Mouse (Mus musculus) olfactory bulb, adult 2 months (tissue): ENCODE measurements around the gene Akap5. TPM values are rescaled to one million over a fixed set of nuclear protein-coding genes. Genes with fewer than 3 reads are reported as not detected.

ENCODE experiments used
- H3K27ac ChIP-seq: fragments of 200-500 bp; 2 replicates; pipeline ENCODE4 v1.5.1; 2012; ENCODE audit warnings: low read depth, low read length; ENCODE audit not compliant: insufficient read depth
- H3K4me1 ChIP-seq: fragments of 200-500 bp; 2 replicates; pipeline ENCODE4 v1.6.1; 2012; ENCODE audit warnings: low read length; ENCODE audit not compliant: control insufficient read depth, insufficient read depth
- H3K4me3 ChIP-seq: fragments of 200-500 bp; 2 replicates; pipeline ENCODE4 v1.5.1; 2012; ENCODE audit warnings: mild to moderate bottlenecking, low read depth, low read length, moderate library complexity; ENCODE audit not compliant: insufficient read depth
- CTCF ChIP-seq: fragments of 200-500 bp; IDR thresholded peaks from 2 replicates; pipeline ENCODE4 v1.5.1; 2012; ENCODE audit warnings: low read depth, mild to moderate bottlenecking, low read length, moderate library complexity; ENCODE audit not compliant: insufficient read depth
- POLR2A ChIP-seq: fragments of 200-500 bp; IDR thresholded peaks from 2 replicates; pipeline ENCODE4 v1.6.1; 2012; ENCODE audit warnings: mild to moderate bottlenecking, low read depth, low read length, moderate library complexity; ENCODE audit not compliant: insufficient read depth
- WGBS: fragments of 180-500 bp; shearing (Covaris S2); methylation state at CpG from one replicate; pipeline ENCODE4 v1.1.7; 2018; 5-methylcytosine and 5-hydroxymethylcytosine counted together
- polyA plus RNA-seq: library from polyadenylated mRNA; stranded (reverse); fragments of >200 nt; gene quantifications from 2 replicates; pipeline ENCODE4 v1.2.4, GENCODE M21; 2012; ENCODE audit warnings: low replicate concordance; ENCODE audit not compliant: missing spikeins, insufficient read depth, insufficient read length

Gene Akap5
- polyA plus RNA-seq, 1 experiment: not detected

- 63% methylated on average over 9 of the region's 9 CpGs for WGBS
- Histone ChIP-seq H3K4me1 (no peaks in the 10 kb centered on the region), H3K27ac (no peak overlapping the region), H3K4me3 (no peak overlapping the region)
- TF ChIP-seq CTCF (no peak), POLR2A (no peak)
Measured at GRCm38 (mm10) chr12:76361405-76362302, 37.0 kb downstream of the Akap5 start.

GRCm38 (mm10) chr12:76362303-76362676 is 37.6 kb downstream of the Akap5 start:
- WGBS: 85% methylated on average over 9 of the region's 9 CpGs
- no peak overlapping the region for H3K27ac ChIP-seq
- H3K4me3 ChIP-seq: no peak overlapping the region
- no peaks in the 10 kb centered on the region for H3K4me1 ChIP-seq
- TF ChIP-seq POLR2A (no peak), CTCF (no peak)

- TF ChIP-seq CTCF (no peak), POLR2A (no peak)
- 72% methylated on average over 3 of the region's 3 CpGs for WGBS
- Histone ChIP-seq H3K4me3 (no peak overlapping the region), H3K27ac (no peak overlapping the region), H3K4me1 (peaks cover 4% of the 10 kb centered on the region)
Measured at GRCm38 (mm10) chr12:76366276-76366675, 41.6 kb downstream of the Akap5 start.

DNA sequence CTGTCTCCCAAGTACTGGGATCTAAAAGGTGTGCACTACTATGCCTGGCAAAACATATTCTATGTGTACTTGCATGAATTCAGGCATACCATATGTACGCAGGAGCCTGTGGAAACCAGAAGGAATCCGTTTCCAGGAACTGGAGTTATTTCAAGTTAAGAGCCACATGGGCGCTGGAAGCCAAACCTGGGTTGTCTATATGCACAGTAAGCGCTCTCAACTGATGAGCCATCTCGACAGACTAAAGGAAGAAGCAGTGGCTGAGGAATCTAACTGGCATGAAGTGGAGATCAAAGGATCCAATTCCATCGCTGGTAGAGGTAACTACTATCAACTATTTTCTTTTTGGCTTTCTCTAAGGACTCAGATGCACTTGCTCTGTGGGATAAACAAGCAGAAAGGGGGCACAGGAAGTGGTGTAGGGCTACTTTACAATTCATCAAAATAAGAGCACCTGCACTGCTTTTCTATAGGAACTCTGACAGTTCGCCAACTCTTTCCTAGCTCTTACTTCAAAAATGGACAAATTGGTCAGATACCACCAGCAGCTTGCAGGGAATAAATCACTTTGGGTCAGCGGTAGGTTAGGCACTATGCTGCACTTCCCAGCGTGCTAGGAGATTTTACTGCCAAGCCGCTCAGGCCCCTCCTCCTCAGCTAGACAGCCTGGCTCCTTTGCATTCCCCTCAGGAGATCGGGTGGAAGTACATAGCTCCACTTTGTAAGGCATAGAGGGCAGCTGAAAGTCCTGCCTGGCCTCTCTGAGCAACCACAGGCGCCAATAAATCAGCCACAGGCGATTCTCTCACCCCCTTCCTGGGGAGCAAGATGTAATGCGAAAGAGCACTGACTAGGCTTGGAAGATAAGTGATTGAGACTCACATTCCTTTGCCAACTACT is 42.7 kb downstream of the Akap5 start:
- peak overlapping the region; percentile 10; the same call in 1 of the 2 replicates for H3K4me3 ChIP-seq
- 36% methylated on average over 14 of the region's 14 CpGs for WGBS
- H3K27ac ChIP-seq: no peak overlapping the region
- TF ChIP-seq POLR2A (no peak), CTCF (no peak)
- H3K4me1 ChIP-seq: peaks cover 6% of the 10 kb centered on the region

DNA sequence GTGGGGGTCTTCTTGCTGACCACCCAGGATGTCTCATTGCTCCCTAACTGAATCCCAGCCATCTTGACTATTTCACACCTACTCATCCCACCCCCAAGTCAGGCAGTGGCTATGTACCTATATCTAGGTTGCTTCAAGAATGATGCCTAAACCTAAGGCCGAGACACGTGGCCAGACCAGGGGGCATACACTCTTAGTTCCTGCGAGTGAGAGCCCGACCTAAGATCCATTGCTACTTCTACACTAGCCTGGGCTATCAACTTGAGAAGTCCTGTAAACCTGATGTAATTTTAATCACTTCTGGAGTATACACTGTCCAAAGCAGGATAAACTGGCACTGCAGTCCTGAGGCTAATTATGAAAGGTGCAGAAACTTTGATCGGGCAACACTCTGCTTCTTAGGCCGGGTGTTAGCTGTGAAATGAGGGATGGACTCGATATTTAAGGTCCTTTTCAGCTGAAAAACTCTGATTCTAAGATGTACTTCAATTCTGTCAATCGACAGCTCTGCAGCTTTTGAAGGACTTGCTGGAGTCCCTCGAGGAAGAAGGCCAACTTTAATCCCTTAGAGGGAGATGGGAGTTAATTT is 43.6 kb downstream of the Akap5 start:
- TF ChIP-seq CTCF (no peak), POLR2A (no peak)
- Histone ChIP-seq H3K27ac (0 out of 2 replicates have a peak overlapping the region, but pooled peaks have one; percentile 97), H3K4me1 (peaks cover 8% of the 10 kb centered on the region), H3K4me3 (peak overlapping the region; percentile 94)
- WGBS: 9% methylated on average over 9 of the region's 9 CpGs

DNA sequence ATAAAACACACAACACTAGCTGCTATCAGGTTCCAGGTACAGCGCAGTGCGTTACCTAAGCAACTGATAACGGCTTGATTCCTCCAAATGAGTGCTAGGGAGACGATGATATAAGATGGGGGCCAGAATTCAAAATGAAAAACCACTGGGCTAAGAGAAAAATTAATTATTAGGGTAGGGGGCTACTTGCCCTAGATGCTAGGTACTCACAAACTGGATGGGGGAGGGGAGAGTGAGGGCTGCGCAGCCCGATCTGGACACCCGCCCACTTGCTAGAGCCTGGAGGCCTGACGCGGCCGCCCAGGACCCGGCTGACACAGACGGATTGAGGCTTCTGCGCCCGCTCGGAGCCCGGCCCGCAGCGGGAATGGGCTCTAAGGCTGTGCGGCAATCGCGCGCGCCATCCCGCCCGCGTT is 44.1 kb downstream of the Akap5 start:
- H3K4me3 ChIP-seq: peak overlapping the region; percentile 94
- WGBS: under 1% methylated on average over 26 of the region's 26 CpGs
- TF ChIP-seq CTCF (no peak), POLR2A (no peak)
- H3K27ac ChIP-seq: peak overlapping the region; percentile 97
- peaks cover 8% of the 10 kb centered on the region for H3K4me1 ChIP-seq

DNA sequence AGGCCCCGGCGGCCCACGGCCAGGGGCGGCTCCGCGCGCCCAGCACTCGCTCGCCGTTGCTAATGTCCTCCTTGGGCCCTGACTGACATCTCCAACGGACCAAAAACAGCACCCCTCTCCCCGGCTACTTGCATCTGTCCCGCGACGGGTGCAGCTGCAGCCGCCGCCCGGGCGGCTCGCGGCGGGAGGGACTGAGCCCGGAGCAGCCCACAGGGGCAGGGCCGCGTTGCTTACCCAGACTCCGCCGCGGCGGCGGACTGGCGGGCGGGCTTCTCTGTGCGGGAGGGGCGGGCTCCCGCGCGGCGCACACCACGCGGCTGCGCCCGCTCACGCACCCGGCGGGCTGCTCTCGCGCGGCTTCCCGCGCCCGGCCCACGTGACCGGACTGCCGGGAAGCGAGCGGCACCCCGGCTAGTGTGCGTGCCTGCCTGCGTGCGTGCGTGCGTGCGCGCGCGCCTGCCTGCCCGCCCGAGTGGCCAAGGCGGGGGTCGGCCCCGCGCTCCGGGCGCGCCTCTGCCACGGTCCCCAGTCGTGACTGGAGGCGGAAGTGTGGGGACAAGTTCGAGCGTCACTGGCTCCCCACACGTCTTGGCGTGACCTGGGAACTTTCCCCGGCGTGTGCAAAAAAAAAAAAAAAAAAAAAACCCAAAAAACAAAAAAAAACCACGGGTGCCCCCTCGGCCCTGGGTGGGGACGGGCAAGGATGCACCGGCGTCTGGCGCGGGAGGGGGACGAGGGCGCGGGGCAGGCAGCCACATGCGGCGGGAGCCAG is 44.7 kb downstream of the Akap5 start, which contains the start of gene Zbtb25:
Gene Zbtb25, minus strand, starts transcription at position 397 of the 772 bp plus-strand sequence.
- peak within 1 kb of the TSS; percentile 94 for H3K4me3 ChIP-seq
- under 1% methylated on average over 96 of the region's 96 CpGs for WGBS
- H3K27ac ChIP-seq: peak within 1 kb of the TSS; percentile 97
- H3K4me1 ChIP-seq: peaks cover 8% of the 10 kb centered on the region
- TF ChIP-seq POLR2A (peak; percentile 89; the same call in 1 of the 2 replicates), CTCF (no peak)

GRCm38 (mm10) chr12:76369978-76370830 is 45.5 kb downstream of the Akap5 start, which contains the start of gene Zbtb1:
Gene Zbtb1, plus strand, starts transcription at chr12:76370266.
- no peak; the same call in 1 of the 2 replicates for TF ChIP-seq POLR2A
- no peak for TF ChIP-seq CTCF
- H3K4me3 ChIP-seq: peak within 1 kb of the TSS; percentile 94
- peak within 1 kb of the TSS; percentile 97 for H3K27ac ChIP-seq
- WGBS: under 1% methylated on average over 95 of the region's 99 CpGs
- peaks cover 8% of the 10 kb centered on the region for H3K4me1 ChIP-seq
